Mouse (Mus musculus) gastrocnemius, adult 8-10 months (tissue): ENCODE measurements around the gene Thap7. TPM values are rescaled to one million over a fixed set of nuclear protein-coding genes. Genes with fewer than 3 reads are reported as not detected.
"Not testable (repeated sequence)": the region's sequence is repeated elsewhere in the genome, so short reads cannot be mapped to it uniquely, and the experiment has no call there.

Experiments
- DNase-seq, 2 experiments: peaks; one replicate each; pipeline ENCODE4 v3.0.0; 2022; ENCODE audit warnings: low spot score in 2 of 2
- total RNA-seq, 4 experiments: library from RNA; stranded (reverse); gene quantifications; 2 replicates each; pipeline ENCODE4 v1.2.4; 2022

The Thap7 gene
- total RNA-seq, 4 experiments from 2014 or later, result 13.7 to 16.0 (median 15.1) TPM

GRCm38 (mm10) chr16:17532271-17532670 lies 1.3 kb upstream of the Thap7 start:
- DNase-seq, result no peak

GRCm38 (mm10) chr16:17529981-17530586 lies 852 bp downstream of the Thap7 start:
- DNase-seq, result no peak

GRCm38 (mm10) chr16:17528276-17528675 lies 2.7 kb downstream of the Thap7 start:
- DNase-seq, result no peak

GRCm38 (mm10) chr16:17527606-17528005 lies 3.3 kb downstream of the Thap7 start:
- no peak for DNase-seq

GRCm38 (mm10) chr16:17526223-17526622 lies 4.7 kb downstream of the Thap7 start:
- DNase-seq, result no peak

- no peak for DNase-seq
Observed at GRCm38 (mm10) chr16:17525524-17525923, 5.4 kb downstream of the Thap7 start.

GRCm38 (mm10) chr16:17524156-17524555 lies 6.8 kb downstream of the Thap7 start:
- DNase-seq, result no peak

- no peak for DNase-seq
Observed at GRCm38 (mm10) chr16:17518910-17519309, 12.0 kb downstream of the Thap7 start.

- no peak for DNase-seq
Observed at GRCm38 (mm10) chr16:17511431-17511830, 19.5 kb downstream of the Thap7 start.

- DNase-seq, result no peak
Observed at GRCm38 (mm10) chr16:17510686-17511085, 20.2 kb downstream of the Thap7 start.

GRCm38 (mm10) chr16:17510143-17510542 lies 20.8 kb downstream of the Thap7 start:
- DNase-seq, result no peak

- DNase-seq, result no peak
Observed at GRCm38 (mm10) chr16:17509240-17509597, 21.7 kb downstream of the Thap7 start.

GRCm38 (mm10) chr16:17508546-17509239 lies 22.2 kb downstream of the Thap7 start, which contains the start of gene Lztr1:
Lztr1 (plus strand) TSS chr16:17508688.
- DNase-seq, result peak; percentile 74 to 79

- not testable (repeated sequence) for DNase-seq
Observed at GRCm38 (mm10) chr16:17508031-17508430, 22.9 kb downstream of the Thap7 start.

GRCm38 (mm10) chr16:17507018-17507552 lies 23.9 kb downstream of the Thap7 start:
- DNase-seq, result no peak

- no peak for DNase-seq
Observed at GRCm38 (mm10) chr16:17502681-17503080, 28.3 kb downstream of the Thap7 start.

- DNase-seq, result no peak
Observed at GRCm38 (mm10) chr16:17499249-17499883, 31.6 kb downstream of the Thap7 start.

GRCm38 (mm10) chr16:17496499-17497305 lies 34.2 kb downstream of the Thap7 start:
- DNase-seq, result no peak

GRCm38 (mm10) chr16:17491896-17492561 lies 38.9 kb downstream of the Thap7 start:
- DNase-seq, result no peak

- DNase-seq, result no peak
Observed at GRCm38 (mm10) chr16:17491154-17491553, 39.8 kb downstream of the Thap7 start.
